Mouse (Mus musculus) lung, postnatal 0 days (tissue): ENCODE results near the gene Gm16381.
"Not testable (repeated sequence)": the region's sequence is repeated elsewhere in the genome, so short reads cannot be mapped to it uniquely, and the experiment has no call there.

Experiments used
- CTCF ChIP-seq: IDR thresholded peaks from 2 replicates; pipeline ENCODE4 v1.5.1; 2016; ENCODE audit warnings: antibody characterized with exemption, mild to moderate bottlenecking
- EP300 ChIP-seq: IDR thresholded peaks from 2 replicates; pipeline ENCODE4 v1.6.1; 2016; ENCODE audit warnings: antibody characterized with exemption, mild to moderate bottlenecking, control low read depth

DNA sequence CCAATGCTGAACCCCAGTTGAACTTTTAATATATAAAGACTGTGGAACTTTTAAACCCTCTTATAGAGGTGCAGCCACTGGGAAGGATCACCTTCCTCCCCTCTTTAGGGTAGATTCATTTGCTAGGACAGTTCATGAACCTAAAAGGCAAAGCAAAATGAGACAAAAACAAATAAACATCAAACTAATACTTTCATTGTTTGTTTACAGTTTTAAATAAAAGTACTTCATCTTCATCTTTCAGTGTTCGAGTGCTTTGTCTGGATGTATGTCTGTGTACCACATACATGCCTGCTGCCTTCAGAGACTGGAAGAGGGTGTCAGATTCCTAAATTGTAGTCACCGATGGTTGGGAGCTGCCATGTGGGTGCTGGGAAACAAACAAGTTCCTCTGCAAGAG is at the start of gene Gm16381:
- TF ChIP-seq CTCF, EP300: not testable (repeated sequence)
